Mouse (Mus musculus): ENCODE data around the gene Aarsd1. TPM values are rescaled to one million over a fixed set of nuclear protein-coding genes. Genes with fewer than 3 reads are reported as not detected.
"Not testable (repeated sequence)": the region's sequence is repeated elsewhere in the genome, so short reads cannot be mapped to it uniquely, and the experiment has no call there.

Gene Aarsd1
- total RNA-seq (2017), result 15.7 and 18.7 TPM in 2 replicates

- peak; percentile 71 for ATAC-seq (ENCODE audit: extremely low read depth, insufficient number of reproducible peaks, low FRiP score, poor library complexity, severe bottlenecking)
Observed at GRCm38 (mm10) chr11:101417101-101417855, at the start of gene Aarsd1. Gene Aarsd1 (minus strand): TSS chr11:101417615.

- not testable (repeated sequence) for ATAC-seq (ENCODE audit: extremely low read depth, insufficient number of reproducible peaks, low FRiP score, poor library complexity, severe bottlenecking)
Observed at GRCm38 (mm10) chr11:101466552-101466950, 49.1 kb upstream of the Aarsd1 start.

GRCm38 (mm10) chr11:101465869-101466551 lies 48.6 kb upstream of the Aarsd1 start, which contains the start of gene Vat1:
Gene Vat1 (minus strand): TSS chr11:101466230.
- ATAC-seq (ENCODE audit: extremely low read depth, insufficient number of reproducible peaks, low FRiP score, poor library complexity, severe bottlenecking), result peak; percentile 43; the same call in 1 of the 2 replicates

- ATAC-seq (ENCODE audit: extremely low read depth, insufficient number of reproducible peaks, low FRiP score, poor library complexity, severe bottlenecking), result peak; percentile 30
Observed at GRCm38 (mm10) chr11:101465101-101465868, 47.9 kb upstream of the Aarsd1 start.

GRCm38 (mm10) chr11:101464211-101465100 lies 47.0 kb upstream of the Aarsd1 start, which contains the start of gene Rnd2:
Gene Rnd2 (plus strand): TSS chr11:101464999.
- ATAC-seq (ENCODE audit: extremely low read depth, insufficient number of reproducible peaks, low FRiP score, poor library complexity, severe bottlenecking), result no peak

- ATAC-seq (ENCODE audit: extremely low read depth, insufficient number of reproducible peaks, low FRiP score, poor library complexity, severe bottlenecking), result no peak
Observed at GRCm38 (mm10) chr11:101462583-101463440, 45.4 kb upstream of the Aarsd1 start.

- no peak for ATAC-seq (ENCODE audit: extremely low read depth, insufficient number of reproducible peaks, low FRiP score, poor library complexity, severe bottlenecking)
Observed at GRCm38 (mm10) chr11:101462141-101462540, 44.7 kb upstream of the Aarsd1 start.

- ATAC-seq (ENCODE audit: extremely low read depth, insufficient number of reproducible peaks, low FRiP score, poor library complexity, severe bottlenecking), result no peak
Observed at GRCm38 (mm10) chr11:101460321-101460720, 42.9 kb upstream of the Aarsd1 start.

GRCm38 (mm10) chr11:101459716-101460115 lies 42.3 kb upstream of the Aarsd1 start:
- ATAC-seq (ENCODE audit: extremely low read depth, insufficient number of reproducible peaks, low FRiP score, poor library complexity, severe bottlenecking), result no peak

GRCm38 (mm10) chr11:101458217-101458616 lies 40.8 kb upstream of the Aarsd1 start:
- ATAC-seq (ENCODE audit: extremely low read depth, insufficient number of reproducible peaks, low FRiP score, poor library complexity, severe bottlenecking), result no peak

GRCm38 (mm10) chr11:101457631-101458030 lies 40.2 kb upstream of the Aarsd1 start:
- no peak for ATAC-seq (ENCODE audit: extremely low read depth, insufficient number of reproducible peaks, low FRiP score, poor library complexity, severe bottlenecking)

- ATAC-seq (ENCODE audit: extremely low read depth, insufficient number of reproducible peaks, low FRiP score, poor library complexity, severe bottlenecking), result no peak
Observed at GRCm38 (mm10) chr11:101455627-101456026, 38.2 kb upstream of the Aarsd1 start.

- ATAC-seq (ENCODE audit: extremely low read depth, insufficient number of reproducible peaks, low FRiP score, poor library complexity, severe bottlenecking), result no peak
Observed at GRCm38 (mm10) chr11:101454702-101455101, 37.3 kb upstream of the Aarsd1 start.

- no peak for ATAC-seq (ENCODE audit: extremely low read depth, insufficient number of reproducible peaks, low FRiP score, poor library complexity, severe bottlenecking)
Observed at GRCm38 (mm10) chr11:101452093-101452774, 34.8 kb upstream of the Aarsd1 start.

GRCm38 (mm10) chr11:101451536-101451935 lies 34.1 kb upstream of the Aarsd1 start:
- no peak for ATAC-seq (ENCODE audit: extremely low read depth, insufficient number of reproducible peaks, low FRiP score, poor library complexity, severe bottlenecking)

- no peak for ATAC-seq (ENCODE audit: extremely low read depth, insufficient number of reproducible peaks, low FRiP score, poor library complexity, severe bottlenecking)
Observed at GRCm38 (mm10) chr11:101450394-101450793, 33.0 kb upstream of the Aarsd1 start.

- not testable (repeated sequence) for ATAC-seq (ENCODE audit: extremely low read depth, insufficient number of reproducible peaks, low FRiP score, poor library complexity, severe bottlenecking)
Observed at GRCm38 (mm10) chr11:101449596-101449995, 32.2 kb upstream of the Aarsd1 start.
